Mouse (Mus musculus) right cerebral cortex, adult 18-20 months (tissue): ENCODE measurements around the gene Vwa3a.
"Not testable (repeated sequence)": the region's sequence is repeated elsewhere in the genome, so short reads cannot be mapped to it uniquely, and the experiment has no call there.

ENCODE experiments used
- DNase-seq: peaks from one replicate; pipeline ENCODE4 v3.0.0; 2022; ENCODE audit warnings: mixed read lengths

Vwa3a gene

DNA sequence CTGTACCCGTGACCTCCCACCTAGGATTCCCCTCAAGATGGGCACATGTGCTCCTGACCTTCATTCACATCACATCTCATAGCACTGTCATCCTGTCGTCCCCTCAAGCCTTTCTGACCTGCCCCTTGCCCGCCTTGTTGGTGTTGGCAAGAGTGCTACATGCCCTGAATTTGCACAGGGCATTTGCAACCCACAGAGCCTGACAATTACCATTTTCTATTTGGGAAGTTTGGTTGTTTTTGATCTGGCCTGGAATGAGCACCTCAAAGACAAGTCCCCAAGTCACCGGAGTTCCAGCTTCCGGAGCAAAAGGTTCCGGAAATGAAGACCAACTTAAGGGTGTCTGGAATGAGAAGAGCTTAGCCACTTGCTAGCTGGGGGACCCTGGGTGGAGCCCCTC lies at the start of gene Vwa3a:
TSS of gene Vwa3a (plus strand) at position 301 of the 400 bp plus-strand sequence.
- DNase-seq: no peak

DNA sequence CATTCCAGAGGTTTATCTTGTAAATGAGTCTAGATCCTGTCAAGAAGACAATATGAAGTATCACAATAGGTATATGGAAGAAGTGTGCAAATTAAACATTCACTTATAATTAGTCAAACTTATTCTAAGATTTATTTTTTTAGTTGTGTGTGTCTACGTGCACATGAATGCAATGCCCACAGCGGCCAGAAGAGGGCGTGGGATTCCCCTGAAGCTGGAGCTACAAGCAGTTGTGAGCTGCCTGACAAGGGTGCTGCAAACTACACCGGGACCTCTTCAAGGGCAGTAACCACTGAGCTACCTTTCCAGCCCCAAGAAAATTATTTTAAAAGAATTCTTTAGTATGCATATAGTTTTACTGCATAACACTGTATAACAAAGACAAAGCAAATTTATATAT lies 48.5 kb upstream of the Vwa3a start:
- no peak for DNase-seq

DNA sequence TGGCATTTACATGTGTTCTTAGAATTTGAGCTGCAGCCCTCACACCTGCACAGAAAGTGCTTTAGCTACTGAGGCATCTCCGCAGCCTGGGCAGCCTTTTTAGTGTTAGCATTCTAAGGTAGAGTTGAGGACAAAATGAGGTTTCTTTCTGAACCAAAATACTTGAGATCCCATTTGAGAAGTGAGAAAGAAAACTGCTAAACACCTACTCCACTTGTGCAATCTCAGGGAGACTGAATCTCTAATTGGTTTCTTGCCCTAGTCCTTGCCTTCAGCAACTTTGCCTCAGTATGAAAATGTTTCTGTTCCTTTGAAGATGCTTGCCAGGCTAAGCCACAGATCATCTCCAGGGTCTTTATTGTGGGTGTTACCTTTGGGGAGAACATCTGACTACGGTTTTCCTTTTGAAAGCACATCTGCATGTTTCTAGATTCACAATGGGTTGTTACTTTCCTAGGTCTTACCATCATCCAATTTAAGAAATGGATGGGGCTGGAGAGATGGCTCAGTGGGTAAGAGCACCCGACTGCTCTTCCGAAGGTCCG lies 45.2 kb upstream of the Vwa3a start:
- no peak for DNase-seq

DNA sequence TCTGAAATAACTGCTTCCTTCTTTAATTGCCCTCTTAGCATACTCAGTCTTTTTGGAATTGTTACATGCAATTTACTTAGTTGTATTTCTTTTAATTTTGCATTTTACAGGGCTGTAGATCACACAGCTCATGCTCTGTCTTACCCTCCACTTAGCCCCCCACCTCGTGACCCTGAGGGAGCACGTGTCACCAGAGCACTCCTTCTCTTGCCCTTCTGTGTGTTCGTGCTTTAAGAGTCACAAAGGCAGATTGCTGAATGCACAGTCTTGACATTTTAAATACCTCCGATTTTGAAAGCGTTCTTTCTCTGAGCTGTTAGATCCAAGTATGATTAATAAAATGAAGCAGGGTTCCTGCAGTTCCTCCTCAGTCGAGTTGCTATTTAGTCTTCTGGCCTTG lies 43.9 kb upstream of the Vwa3a start:
- no peak for DNase-seq

DNA sequence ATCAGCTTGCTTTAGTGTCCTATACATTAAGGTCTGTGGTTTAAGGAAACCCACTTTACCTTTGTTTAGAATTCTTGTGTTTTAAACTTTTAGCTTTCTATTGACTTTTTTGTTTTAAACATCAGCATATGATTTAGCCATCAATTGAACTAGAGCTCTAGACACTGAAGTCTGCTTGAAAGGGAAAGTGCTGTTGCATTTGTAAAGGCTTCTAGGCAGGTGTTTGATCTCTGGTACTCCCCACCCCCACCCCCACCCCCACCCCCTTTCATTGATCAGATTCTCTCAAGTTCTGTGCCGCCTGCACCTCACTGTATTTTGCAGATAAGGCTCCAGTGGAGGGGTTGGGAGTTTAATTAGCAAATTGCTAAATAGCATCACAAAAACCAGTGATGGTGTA lies 43.5 kb upstream of the Vwa3a start:
- no peak for DNase-seq

DNA sequence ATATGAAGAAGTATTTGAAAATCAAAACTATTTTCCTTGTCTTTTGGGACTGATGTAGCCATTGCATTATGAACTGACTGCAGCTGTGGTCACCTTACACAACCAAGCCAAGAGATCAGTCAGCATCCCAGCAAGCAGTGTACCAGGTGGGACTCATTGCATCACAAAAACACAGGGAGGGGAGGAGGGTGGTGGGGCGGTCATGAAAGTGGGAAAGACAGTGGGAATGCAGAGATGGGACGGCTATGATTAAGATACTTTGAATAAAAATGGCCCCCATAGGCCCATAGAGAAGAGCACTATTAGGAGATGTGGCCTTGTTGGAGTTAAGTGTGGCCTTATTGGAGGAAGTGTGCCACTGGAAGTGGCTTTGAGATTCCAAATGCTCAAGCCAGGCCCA lies 42.8 kb upstream of the Vwa3a start:
- DNase-seq: no peak

DNA sequence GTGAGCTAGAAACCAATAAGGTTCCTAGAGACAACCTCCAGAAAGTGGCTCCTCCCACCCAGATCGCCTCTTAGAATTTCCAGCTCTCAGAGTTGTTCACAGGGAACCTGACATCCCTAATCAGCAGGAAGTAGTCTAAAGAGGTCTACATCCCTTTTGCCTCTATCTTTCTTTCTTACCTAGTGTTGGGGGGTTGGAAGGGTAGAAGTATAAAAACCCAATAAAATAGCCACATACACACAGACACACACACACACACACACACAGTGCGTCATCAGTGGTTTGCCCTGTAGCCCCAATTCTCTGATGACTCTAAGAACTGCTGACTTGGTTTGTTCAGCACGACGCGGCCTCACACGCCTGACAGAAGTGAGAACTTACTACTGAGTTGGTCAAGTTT lies 39.5 kb upstream of the Vwa3a start:
- no peak for DNase-seq

DNA sequence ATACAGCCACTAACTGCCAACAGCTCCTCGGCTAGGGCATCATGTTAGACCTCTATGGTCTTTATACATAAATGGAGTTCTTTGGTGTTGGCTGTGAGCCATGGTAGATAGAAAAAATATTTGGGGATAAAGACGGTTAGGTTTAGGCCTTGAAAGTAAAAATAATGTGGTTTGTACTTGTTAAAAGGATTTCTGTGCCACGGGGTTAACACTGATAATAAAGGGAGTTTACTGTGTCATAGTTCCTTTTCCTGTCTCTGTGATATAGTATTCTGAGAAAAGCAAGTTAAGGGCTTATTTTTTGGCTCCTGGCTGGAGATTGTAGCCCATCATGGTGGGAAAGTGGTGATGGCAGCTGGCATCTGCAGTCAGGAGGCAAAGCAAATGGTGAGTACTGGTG lies 35.2 kb upstream of the Vwa3a start:
- no peak for DNase-seq

DNA sequence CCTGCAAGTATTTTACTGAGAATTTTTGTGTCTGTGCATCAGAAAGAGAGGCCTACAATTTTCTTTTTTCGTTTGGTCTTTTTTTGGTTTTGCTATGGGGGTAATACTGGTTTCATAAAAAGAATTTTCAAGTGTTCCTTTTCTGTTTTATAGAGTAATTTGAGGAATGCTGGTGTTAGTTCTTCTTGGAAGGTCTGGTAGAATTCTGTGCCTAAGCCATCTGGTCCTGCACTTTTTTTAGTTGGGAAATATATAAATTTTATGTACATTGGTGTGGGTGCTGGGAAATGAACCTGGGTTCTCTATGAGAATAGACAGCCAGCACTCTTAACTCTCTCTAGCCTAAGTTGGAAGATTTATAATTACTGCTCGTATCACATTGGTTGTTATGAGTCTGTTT lies 27.0 kb upstream of the Vwa3a start:
- peak; percentile 34 for DNase-seq

DNA sequence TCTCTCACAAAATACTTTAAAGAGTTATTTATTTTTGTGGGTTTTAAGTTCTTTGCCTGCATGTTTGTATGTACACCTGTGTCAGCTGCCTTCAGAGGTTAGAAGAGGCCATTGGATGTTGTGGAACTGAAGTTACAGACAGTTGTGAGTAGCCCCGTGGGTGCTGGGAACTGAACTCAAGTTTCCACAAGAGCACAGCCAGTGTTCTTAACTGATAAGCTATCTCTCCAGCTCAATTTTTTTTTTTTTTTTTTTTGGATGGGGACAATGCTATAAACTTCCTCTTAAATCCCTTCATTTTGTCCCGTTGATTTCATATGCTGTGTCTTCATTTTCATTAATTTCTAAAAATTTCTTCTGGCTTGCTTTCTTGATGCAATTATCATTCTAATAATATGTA lies 25.9 kb upstream of the Vwa3a start:
- DNase-seq: no peak

DNA sequence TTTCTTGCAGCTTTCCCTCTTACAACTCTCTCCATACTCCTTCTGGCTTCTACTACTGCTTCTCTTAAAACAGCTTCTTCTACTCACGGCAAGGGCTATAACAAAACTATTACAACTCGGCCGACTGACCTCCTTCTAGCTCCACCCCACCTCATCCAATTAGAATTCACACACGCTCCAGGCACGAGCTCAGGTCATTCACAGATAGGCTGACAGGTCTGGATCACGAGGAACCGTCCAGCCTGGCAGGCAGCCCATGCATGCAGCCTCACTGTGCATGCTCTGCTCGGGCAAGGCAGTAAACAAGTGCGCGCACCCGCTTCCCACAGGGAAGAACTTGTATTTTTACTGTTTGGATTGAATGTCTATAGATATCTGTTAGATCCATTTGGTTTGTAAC lies 25.2 kb upstream of the Vwa3a start:
- not testable (repeated sequence) for DNase-seq

DNA sequence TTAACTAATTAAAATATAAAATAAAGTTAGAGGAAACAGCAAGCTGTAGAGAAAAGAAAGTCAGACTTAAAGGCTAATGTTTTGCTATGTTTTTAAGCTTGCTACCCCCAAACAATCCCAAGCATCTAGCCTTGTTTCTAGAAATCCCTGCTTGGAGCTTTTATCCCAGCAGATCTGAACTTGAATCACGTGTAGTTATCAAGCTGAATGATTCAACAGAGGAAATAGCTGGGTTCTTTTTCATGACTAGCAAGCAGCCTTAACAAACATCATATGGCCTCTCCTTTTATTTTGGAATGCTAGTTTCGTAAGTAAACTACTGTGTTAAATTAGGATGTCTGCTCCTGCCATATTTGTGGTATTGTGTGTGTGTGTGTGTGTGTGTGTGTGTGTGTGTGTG lies 21.9 kb upstream of the Vwa3a start:
- no peak for DNase-seq

DNA sequence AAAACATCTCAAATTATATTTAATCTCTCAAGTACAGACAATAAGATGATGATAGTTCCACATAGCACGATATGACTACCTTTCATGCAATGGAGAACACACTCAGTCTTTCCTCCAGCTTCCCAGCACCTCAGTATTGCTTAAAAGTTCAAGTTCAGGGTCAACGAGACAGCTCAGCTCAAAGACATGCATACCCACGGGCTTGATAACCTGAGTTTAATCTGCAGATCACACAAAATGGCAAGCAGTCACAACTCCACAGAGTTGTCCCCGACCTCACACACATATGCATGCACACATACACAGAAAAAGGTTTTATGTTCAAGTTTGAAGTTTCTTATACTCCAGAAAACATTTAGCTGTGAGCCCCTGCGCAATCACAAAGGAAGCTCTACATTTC lies 18.1 kb upstream of the Vwa3a start:
- no peak for DNase-seq

DNA sequence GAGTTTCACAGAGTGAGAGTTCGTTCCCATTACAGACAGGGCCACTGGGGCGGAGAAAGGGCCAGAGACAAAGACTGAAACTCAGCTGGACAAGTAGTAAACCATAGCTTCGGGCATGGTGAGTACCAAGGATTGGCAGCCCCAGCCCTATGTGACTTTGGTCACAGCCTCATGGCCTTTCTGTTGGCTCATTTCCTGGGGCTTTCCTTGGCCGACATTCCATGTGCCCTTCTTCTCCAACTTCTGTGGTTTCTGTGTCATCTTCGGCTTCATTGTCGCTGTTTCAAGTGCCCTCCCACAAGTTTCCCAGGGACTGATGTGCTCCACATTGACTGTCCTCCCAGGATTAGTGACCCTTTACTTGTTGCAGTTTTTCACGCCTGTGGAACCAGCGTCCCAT lies 17.7 kb upstream of the Vwa3a start:
- DNase-seq: no peak

DNA sequence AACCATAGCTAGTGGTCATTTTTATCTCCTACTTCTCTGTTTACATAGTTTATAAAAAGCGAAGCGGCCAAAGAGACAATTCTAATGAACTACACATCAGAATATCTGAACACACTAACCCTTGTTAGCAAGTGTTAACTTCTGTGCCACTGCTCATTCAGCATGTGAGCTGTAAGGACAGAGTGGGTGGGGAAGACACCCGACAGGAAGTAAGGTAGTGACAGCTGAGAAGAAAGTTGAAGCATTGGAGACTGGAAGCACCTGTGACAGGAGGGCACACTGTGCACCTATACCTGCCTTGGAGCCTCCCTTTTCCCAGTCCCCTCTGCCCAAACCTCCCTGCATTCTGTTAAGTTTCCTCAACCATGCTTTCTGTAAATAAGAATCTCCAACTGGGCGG lies 17.1 kb upstream of the Vwa3a start:
- no peak for DNase-seq

DNA sequence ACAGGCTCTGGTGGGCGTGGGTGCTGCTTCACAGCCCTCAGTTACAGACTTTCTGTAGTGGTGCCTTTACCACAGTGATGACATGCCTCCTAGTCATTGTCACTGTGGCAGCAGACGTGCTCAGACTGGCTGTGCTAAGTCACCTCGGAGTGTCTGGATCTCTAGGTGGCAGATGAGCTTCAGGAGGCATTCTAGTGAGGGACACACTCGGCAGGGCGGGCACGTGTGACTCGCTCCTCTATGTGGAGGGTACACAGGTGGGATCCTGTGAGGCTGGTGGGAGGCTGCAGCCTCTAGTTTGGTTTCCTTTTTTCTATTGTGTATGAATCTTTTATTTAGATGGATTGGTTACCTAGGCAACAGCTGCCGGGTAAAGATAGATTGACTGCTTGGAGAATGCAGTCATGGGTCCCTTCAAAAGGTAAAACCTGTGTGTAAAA lies 16.3 kb upstream of the Vwa3a start:
- peak; percentile 50 for DNase-seq

DNA sequence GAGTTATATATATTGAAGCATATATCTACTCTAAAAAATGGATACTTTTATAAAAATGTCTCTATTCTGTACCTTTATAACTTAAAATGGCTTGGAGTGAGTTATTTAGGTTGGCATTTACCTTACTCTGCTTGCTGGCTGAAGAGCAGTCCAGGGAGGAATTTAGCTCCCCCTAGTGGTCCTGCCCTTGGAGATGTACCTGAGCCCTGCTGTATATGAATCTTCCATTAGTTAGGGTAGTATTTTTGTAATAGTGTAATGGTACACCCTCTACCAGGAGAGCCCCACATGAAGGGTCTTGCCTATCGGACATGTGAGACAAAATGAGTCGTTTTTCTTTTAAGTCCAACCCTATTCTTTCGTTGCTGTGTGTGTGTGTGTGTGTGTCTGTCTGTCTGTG lies 11.5 kb upstream of the Vwa3a start:
- peak; percentile 48 for DNase-seq

DNA sequence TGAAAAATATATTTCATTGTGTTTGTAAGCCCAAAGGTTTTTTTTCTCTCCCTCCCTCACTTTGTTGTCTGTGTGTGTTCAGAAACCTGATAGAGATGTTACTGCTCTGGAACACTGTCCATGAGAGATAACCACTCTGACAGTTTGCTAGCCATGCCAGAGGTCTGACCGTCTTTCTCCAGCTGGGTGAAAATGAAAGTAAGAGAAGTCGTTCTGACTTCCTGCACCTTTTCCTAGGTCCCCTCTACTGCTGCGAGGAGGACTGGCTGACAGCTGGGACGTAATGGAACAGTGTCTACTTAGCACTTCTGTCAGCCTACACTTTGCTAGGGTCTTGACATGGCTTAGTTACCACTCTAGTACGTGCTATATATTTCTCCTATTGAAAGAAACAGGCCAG lies 9.5 kb upstream of the Vwa3a start:
- no peak for DNase-seq

DNA sequence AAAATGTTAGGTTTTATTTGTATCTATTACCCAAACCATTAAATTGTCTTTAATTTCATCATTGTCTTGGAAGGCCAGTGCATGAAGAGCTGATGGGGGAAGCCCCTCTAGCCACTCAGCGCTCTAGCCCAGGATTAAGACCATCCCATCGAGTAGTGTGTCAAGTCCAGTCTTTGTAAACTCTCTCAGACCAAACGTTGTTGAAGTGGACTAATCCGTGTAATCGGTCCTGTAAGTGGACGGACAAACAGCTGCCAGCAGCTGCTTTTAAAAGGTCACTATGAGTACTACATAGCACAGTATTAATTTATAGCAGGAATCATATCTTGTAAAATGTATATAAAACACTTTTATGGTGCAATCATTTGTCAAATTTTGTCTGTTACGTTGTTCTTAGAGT lies 6.2 kb upstream of the Vwa3a start:
- DNase-seq: no peak

DNA sequence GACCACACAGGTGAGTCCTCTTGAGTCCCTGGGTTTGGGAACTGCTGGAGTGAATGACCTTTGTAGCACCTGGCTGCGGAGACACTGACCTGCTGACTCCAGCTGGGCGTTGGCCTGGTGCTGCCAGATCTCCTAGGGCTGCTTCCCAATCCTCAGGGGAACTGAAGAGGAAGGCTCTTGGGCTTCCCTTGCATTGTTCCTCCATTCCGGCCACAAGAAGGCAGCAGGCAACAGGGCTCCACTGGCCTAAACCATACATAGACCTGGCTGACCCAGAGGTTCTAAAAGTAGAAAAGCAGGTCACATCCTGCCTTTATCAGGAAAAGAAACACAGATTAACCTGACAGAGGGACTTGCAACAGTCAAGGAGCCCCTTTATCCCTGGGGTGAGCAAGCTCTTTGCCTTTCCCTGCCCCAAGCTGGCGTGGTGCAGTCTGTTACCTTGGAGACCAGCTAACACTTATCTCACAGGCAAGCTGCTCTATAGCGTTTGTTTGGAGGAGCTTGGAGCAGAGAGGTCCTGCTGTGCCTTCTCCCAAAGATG lies 512 bp downstream of the Vwa3a start:
- peak; percentile 58 for DNase-seq

DNA sequence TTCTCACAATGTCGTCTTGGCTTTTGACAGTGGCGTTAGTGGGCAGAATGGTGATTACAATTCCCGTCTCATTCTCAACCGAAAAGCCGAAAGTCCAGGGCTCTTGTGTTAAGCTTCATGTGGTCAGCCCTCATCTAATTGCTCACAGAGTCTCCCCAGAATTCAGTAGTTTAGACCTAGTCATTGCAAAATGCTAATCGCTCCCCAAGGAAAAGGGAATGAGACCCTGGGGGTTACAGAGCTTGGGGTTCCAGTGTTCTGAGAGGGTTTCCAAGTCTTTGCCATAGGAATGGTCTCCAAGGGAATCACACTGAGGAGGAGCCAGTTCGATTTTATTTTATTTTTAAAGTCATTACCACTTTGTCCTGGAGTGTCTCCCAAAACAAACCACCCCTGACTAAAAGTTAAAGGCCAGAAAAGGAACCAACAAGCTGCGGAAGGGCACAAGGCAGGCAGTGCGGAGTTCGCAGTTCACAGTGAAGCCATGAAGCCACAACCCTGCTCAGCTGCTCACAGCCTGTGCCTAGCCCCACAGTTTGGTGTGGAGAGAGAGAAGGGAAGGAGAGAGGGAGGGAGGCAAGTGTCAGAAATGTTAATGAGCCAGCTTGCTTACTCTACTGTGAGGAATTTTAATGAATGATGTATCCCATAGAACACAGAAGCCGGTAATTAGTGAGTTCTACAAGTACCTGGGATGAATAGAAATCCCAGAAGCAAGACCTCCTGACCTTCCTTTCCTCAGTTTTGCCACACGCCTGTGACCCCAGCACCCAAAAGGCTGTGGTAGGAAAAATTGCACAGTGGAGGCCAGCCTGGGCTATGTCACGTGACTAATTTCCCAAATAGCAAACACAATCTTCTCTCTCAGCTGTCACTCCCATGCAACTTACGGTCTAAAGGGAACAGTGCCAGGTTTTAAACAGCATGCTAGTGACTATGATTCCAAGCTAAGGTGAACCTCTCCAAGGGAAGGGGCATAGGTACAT lies 4.5 kb downstream of the Vwa3a start:
- no peak for DNase-seq

DNA sequence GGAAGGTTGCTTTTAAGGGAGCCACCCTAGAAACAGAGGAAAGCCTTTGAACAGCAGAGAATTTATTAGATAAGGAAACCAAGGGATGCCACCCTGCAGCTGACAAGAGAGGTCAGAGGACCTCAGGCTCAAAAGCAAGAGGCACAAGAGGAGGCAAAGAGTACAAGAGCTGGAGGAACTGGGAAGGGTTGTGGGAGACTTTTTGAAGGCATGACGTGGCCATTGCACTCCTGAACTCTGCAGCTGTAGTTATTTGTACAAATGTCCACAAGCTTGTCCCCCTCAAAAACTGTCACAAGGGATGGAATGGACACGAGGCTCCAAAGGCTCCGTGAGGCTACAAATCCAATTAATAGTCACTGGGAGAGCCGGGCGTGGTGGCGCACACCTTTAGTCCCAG lies 5.5 kb downstream of the Vwa3a start:
- DNase-seq: no peak

DNA sequence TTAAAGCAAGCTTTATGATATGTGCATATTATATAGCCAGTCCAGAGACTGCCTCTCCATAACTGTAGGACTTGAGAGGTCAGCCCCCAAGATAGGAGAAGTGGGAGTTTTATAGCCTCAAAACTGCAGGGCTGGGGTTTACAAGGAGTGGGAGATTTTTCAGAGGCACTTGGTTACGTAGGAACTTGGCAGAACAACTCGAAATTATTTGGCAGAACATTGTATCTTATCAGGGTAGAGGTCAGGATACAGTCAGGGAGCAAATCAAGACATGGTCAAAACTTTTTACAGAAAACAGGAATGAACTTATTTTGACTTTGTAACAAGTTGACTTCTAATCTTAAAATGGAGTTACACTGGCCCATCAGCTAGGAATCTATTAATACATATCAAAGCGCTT lies 6.9 kb downstream of the Vwa3a start:
- no peak for DNase-seq

DNA sequence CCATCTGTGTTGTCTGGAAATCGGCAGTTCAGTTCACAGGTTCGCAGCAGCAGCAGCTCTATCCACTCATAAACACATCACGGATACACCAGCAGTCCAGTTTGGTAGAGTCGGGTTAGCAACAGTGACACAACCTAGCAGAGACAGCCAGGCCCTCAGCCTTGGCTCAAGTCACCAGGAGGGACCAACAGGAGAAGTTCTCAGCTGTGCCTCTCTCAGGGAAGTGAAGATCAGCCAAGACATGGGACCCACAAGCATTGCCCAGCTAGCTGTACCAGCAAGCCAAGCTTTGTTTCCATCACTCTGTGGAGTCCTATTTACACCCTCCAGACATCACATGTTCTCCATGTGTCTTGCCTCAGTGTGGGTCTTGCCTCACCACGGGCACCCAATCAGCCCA lies 7.7 kb downstream of the Vwa3a start:
- no peak for DNase-seq
